Mouse (Mus musculus) granulocyte monocyte progenitor cell, adult 5-6 weeks (primary cell): ENCODE results near the gene Gad2. TPM values are rescaled to one million over a fixed set of nuclear protein-coding genes. Genes with fewer than 3 reads are reported as not detected.

Source experiments
- total RNA-seq, 2 experiments: library from RNA; stranded (forward) in 1 of 2; stranded (reverse) in 1 of 2; fragments of 200-712, 200-1000 nt in 1 of 2; fragments of >200 nt in 1 of 2; fragmentation: Nextera tagmentation in 1 of 2; gene quantifications; 2 replicates each; pipeline ENCODE4 v1.2.3; 2014 to 2017

Gad2 gene
- total RNA-seq, 2 experiments from 2014 or later: not detected

Other genes with a start within 250 kb of the Gad2 start
- gene Apbb1ip, start 151.9 kb downstream of the Gad2 start, total RNA-seq (2014; fragmentation: Nextera tagmentation): 110 and 134 TPM in 2 replicates
- gene Apbb1ip, start 151.9 kb downstream of the Gad2 start, total RNA-seq (2017): 18.7 and 22.9 TPM in 2 replicates